Mouse (Mus musculus): Measurements from ENCODE around the gene Rab11fip5.

GRCm38 (mm10) chr6:85339273-85339901, 35.0 kb downstream of the Rab11fip5 start:
- TF ChIP-seq CTCF (IDR thresholded peaks at IDR 0.05; ENCODE audit: extremely low read depth, insufficient read length, insufficient replicate concordance, low read depth, low read length) (peak; percentile 59; the same call in 1 of the 2 replicates), POLR2A (IDR thresholded peaks at IDR 0.05; ENCODE audit: low read depth, low read length) (no peak)
